Mouse (Mus musculus): ENCODE results near the gene Pcyt1a. TPM values are rescaled to one million over a fixed set of nuclear protein-coding genes. Genes with fewer than 3 reads are reported as not detected.

The Pcyt1a gene
- total RNA-seq, 4 experiments from 2014 or later: 78.1 to 103 (median 87.3) TPM

GRCm38 (mm10) chr16:32511338-32511734 is 80.6 kb downstream of the Pcyt1a start:
- no peak for DNase-seq

DNA sequence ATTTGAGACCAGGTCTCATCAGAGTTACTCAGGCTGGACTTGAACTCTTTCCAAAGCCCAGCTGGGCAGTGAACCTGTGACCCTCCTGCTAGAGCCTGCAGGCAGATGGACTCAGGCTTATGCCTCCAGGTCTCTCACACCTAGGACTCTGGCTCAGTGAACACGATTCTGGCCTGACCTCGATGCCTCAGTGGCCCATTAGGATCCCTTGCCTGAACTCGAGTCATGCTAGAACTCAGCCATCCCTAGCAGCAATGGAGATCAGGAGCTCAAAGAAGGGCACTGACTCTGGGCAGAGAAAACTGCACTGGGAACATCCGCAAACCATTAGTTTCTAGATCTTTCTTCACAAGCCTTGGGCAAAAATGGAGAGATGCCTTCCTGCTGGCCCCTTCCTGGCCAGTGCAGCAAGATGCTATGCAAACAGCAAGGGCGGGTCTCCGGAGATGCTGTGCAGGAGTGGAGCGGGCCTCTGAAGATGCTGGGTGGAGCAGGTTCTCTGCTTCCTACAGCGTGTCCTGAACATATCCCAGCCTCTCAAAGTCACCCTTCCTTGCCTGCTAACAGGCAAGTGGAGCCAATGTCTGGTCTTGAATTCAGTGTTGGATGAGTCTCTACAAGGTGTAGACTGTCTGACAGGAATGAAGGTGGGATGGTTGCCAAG is 81.2 kb downstream of the Pcyt1a start:
- DNase-seq: no peak

DNA sequence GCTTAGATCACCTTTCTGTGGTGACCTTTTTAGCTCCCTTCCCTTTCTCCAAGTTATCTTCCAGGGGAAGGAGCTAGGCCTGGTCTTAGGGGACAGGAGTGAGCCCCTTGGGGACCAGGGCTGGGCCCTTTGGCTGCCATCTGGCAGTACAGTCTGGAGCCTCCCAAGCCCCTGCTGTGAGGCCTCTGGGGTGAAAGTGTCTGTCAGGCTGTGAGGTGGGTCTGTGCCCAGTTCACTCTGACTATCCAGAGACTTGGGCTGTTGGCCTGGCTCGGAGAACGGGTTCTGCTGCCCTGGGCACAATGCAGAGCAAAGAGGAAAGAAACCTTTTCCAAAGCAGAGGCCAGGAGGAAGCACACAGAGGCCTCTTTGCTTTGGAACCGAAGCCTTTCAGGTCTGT is 82.2 kb downstream of the Pcyt1a start:
- no peak for DNase-seq

GRCm38 (mm10) chr16:32513401-32513800 is 82.7 kb downstream of the Pcyt1a start:
- DNase-seq: no peak

DNA sequence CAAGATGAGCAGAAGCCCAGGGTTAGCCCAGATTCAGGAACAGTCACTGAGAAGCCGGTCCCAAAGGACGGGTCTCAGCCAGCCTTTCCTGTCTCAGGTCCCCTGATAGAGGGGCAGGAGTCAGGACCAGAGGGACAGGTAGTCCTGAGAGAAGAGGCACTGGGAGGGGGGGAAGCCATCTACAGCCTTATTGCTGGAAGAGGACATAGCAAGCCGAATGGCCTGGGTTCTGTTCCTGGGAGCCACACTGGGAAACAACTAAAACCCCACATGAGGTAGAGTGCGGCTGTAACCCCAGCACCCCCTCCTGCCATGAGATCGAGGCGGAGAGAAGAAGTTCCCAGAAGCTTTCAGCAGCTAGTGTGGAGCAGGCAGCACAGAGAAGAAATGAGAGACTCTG is 83.2 kb downstream of the Pcyt1a start:
- no peak for DNase-seq

GRCm38 (mm10) chr16:32516006-32516962 is 85.6 kb downstream of the Pcyt1a start:
- DNase-seq: no peak

DNA sequence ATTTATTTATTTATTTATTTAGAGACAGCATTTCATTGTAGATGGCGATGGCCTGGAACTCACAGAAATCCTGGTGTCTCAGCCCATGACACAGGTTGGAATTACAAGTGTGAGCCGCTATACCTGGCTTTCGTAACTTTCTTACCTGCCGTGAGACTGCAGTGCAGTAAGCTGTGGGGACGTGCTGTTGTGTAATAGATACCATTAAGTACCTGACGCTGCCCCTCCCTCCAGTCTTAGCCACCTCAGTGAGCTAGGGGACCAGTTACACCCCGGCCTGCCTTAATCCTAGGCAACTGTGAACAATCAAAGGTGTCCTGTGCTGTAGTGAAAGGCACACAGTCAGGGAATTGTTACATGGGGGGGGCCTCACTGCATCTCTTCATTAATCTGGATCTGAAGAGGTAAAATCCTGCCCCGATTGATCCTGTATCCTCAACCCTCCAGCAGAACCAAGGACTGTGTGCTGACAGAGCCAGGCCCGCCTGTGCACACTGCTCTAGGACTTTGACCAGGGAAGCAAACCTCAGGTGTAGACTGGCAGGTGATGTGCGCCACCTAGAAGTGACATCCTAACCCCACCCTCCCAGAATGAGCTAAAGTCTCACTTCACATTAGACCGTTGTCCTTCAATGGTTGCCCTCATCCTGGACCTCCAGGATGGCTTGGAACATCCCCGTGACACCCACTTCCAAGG is 87.2 kb downstream of the Pcyt1a start:
- DNase-seq: no peak

GRCm38 (mm10) chr16:32519656-32520371 is 89.1 kb downstream of the Pcyt1a start:
- no peak for DNase-seq

DNA sequence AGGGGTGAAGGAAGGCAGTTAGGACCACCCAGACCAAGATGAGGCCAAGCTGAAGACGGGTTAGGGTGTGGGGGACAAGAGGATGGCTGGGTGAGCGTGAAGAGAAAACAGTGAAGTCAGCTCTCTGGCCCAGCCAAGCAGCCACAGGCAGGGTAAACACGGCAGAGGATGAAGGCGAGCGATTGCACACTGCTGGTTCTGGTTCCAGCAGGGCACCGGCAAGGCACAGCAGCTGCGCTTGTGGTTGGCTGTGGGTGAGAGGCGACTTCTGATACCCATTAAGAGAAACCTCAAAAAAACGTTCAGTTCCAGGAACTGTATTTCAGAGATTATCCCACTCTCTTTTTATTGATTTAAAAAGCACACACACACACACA is 89.6 kb downstream of the Pcyt1a start:
- DNase-seq: no peak

DNA sequence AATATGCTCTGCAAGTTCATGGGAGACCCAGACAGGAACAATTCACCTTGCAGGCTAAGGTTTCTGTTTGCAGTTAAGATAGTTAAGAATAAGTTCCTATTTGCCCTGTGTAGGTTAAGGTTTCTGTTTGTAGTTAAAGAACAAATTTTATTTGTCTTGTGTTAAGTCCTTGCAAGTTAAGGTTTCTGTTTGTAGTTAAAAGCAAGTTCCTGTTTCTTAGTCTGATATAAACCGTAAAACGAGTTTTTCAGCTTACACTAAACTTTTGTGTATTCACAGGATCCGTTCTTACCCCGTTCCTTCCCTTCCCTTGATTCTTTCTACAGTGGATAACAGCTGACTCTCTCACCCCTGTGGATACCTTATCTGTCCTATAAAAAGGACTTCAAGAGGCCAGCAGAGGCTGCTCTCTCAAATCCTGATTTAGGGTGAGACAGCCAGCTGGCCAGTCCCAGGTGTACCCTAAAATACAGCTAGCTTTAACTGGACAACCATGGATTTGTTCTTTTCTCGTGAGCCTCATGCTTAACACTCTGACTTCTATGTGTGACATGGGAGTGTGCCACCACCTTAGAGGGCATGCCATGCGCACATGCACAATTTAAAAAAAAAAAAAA is 92.0 kb downstream of the Pcyt1a start:
- DNase-seq: no peak

GRCm38 (mm10) chr16:32523462-32524243 is 92.9 kb downstream of the Pcyt1a start:
- DNase-seq: peak; percentile 80

GRCm38 (mm10) chr16:32524244-32524615 is 93.5 kb downstream of the Pcyt1a start:
- peak; percentile 71 for DNase-seq

Other genes starting within 250 kb of the Pcyt1a start
- gene Fbxo45, start 183.8 kb upstream of the Pcyt1a start, total RNA-seq (2022): 10 to 100 TPM; 16.8 to 20.1 (median 19.2) TPM
- 10 to 100 TPM; 13.0 to 17.8 (median 14.9) TPM for gene Wdr53, start 183.7 kb upstream of the Pcyt1a start, total RNA-seq (2022)
- not detected for gene Smco1, start 159.5 kb upstream of the Pcyt1a start, total RNA-seq (2022)
- 10 to 100 TPM; 24.5 to 30.2 (median 26.0) TPM for gene Rnf168, start 153.5 kb upstream of the Pcyt1a start, total RNA-seq (2022)
- 10 to 100 TPM; 58.8 to 79.6 (median 69.9) TPM for gene Ubxn7, start 98.7 kb upstream of the Pcyt1a start, total RNA-seq (2022)
- under 1 TPM; 0.37 to 0.91 (median 0.45) TPM for gene Tm4sf19, start 30.4 kb upstream of the Pcyt1a start, total RNA-seq (2022)
- gene Tctex1d2, start 11.2 kb upstream of the Pcyt1a start, total RNA-seq (2022): 10 to 100 TPM in 2 of 4 experiments, 1 to 10 TPM in 2; 7.2 to 13.8 (median 9.2) TPM
- gene Slc51a, start 57.0 kb downstream of the Pcyt1a start, total RNA-seq (2022): under 1 TPM; 0.22 to 0.34 (median 0.27) TPM
- gene Zdhhc19, start 65.3 kb downstream of the Pcyt1a start, total RNA-seq (2022): not detected
- gene Tfrc, start 178.0 kb downstream of the Pcyt1a start, total RNA-seq (2022): 10 to 100 TPM; 17.5 to 46.5 (median 26.6) TPM
- 10 to 100 TPM; 33.0 to 66.6 (median 48.3) TPM for gene Tnk2, start 213.0 kb downstream of the Pcyt1a start, total RNA-seq (2022)

Measured in adrenal gland, adult 8-10 months (tissue).